Mouse (Mus musculus) lung, adult 2 months (tissue): ENCODE measurements around the gene Sh3glb1.

ENCODE experiments used
- CTCF ChIP-seq: fragments of 200-500 bp; IDR thresholded peaks from 2 replicates; pipeline ENCODE4 v1.5.1; 2011; ENCODE audit warnings: mild to moderate bottlenecking, low read length, control low read depth; ENCODE audit not compliant: insufficient read depth
- POLR2A ChIP-seq: fragments of 200-500 bp; IDR thresholded peaks from 2 replicates; pipeline ENCODE4 v1.6.1; 2011; ENCODE audit warnings: low read depth, mild to moderate bottlenecking, control low read depth, low read length, borderline replicate concordance; ENCODE audit errors: extremely low read depth

DNA sequence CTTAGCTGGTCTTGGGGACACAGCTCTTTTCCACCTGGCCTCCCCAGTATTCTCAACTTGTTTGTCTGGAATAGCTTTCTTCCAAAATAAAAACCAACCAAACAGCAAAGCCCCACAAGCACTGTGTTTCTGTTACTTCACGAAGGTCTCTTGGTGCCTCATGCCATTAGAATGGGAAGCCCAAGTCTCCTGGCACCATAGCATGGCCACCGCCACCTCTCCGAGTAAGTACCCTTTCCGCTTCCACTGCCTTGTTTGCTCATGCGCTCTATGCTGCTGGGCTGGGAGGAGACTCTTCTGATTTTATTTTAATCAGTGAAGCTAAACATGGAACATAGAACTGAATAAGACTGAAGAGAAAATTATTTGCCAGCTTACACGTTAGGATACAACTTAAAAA is 2.3 kb downstream of the Sh3glb1 start:
- TF ChIP-seq CTCF (no peak), POLR2A (no peak)
